Mouse (Mus musculus): ENCODE results near the gene 4932429P05Rik. TPM values are rescaled to one million over a fixed set of nuclear protein-coding genes. Genes with fewer than 3 reads are reported as not detected.

4932429P05Rik gene
- polyA plus RNA-seq (2015; fragmentation: Nextera tagmentation; extraction: Ambion mirVana) = not detected in 2 replicates

DNA sequence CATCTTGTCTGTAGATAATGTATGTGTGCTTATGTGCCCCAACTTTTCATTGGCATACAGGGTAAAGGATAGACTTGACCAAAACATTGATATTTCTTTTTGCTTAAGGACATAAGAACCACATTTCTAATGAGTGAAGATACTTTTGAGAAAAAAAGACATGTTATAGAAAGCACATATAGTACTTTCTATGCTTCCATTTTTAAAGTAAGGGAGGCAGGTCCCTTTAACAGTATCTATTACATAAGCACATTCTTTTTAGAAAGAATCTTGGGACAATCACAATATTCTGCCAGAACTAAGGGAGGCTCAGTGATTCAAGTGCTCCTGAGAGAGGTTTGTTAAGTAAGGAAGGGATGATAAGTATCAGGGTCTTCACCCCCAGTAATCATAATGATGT, at the start of gene 4932429P05Rik:
TSS of gene 4932429P05Rik (plus strand) at position 301 of the 400 bp plus-strand sequence.

Other genes with a start within 250 kb of the 4932429P05Rik start
- gene 4930415L06Rik, start 180.6 kb downstream of the 4932429P05Rik start, polyA plus RNA-seq (2015; fragmentation: Nextera tagmentation; extraction: Ambion mirVana) = 0.07 TPM in 1 of 2 replicates, not detected in the other